Mouse (Mus musculus): ENCODE measurements around the gene Arhgef19. TPM values are rescaled to one million over a fixed set of nuclear protein-coding genes. Genes with fewer than 3 reads are reported as not detected.

Arhgef19 gene
- polyA plus RNA-seq, 1 experiment = 4.5 TPM

DNA sequence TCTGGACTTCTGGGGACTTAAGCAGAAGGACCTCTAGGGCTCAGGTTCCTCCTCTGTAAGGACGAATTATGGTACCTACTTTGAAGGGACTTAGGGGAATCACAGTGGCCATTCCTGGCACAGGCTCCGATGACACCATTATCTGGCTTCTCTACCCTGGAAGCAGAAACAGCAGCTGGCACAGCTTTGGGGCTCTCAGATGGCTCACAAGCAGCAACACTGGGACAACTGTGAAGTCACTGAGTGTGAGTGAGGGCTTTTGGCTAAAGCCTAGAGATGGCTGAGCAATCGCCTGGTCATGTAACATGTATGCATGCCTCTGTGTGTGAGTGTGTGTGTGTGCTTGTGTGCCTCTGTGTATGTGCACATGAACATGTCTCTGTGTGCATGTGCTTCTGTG lies 2.4 kb upstream of the Arhgef19 start:
- no peak for DNase-seq (ENCODE audit: low read depth)

DNA sequence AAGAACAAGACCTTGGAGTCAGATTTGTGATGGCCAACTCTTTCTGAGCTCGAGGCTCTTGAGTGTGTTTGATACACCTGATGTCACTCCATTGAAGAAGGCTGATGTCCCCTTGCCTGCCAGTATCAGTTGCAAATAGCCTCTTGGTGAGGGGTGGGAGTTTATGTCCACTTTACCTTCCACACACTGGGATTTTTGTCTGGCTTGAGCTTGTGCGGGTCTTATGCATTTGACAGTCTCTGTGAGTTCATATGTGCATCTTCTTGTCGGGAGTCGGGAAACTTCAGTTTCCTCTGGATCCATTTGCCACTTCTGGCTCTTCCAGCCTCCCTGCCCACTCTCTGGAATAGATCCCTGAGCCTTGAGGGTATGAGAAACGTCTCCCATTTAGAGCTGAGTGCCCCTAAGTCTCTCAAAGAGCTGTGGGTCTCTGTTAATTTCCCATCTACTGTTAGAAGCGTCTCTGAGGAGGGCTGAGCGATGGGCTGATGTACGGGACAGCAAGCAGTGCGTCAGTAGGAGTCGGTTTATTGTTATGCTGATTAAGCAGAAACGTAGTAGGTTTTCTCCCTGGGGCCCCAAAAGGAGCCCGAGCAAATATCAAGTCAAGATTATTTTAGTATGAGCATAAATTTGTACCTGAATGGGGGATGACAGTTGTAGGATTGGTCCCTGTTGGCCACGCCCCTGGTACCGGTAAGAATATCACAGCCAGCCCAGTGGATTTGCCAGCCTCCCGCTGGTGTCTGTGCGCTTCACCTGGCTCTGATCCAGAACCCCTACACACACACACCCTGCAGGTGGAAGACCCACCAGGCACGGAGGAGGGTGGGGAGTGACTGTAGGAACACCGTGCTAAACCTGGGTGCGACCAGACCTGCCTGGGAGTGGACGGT lies 559 bp upstream of the Arhgef19 start:
- no peak for DNase-seq (ENCODE audit: low read depth)

DNA sequence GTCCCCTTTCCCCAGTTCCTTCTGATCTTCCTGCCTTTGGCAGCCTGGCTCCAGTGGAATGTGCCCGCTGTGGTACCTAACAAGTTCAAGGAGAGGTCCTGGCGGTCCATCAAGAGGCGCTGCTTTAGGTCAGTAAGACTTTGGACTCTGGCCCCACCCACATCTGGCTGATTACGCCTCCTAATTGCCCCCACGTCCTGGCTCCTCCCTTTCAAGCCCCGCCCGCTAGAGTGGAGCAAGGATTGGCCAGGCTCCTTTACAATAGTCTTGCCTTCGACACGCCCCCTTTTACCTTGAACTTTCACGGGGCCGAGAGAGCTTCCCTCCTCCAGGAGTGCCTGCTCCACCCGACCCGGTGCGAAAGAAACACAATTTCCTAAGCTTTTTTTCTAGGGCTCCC lies 1.3 kb downstream of the Arhgef19 start:
- peak; percentile 64 for DNase-seq (ENCODE audit: low read depth)

DNA sequence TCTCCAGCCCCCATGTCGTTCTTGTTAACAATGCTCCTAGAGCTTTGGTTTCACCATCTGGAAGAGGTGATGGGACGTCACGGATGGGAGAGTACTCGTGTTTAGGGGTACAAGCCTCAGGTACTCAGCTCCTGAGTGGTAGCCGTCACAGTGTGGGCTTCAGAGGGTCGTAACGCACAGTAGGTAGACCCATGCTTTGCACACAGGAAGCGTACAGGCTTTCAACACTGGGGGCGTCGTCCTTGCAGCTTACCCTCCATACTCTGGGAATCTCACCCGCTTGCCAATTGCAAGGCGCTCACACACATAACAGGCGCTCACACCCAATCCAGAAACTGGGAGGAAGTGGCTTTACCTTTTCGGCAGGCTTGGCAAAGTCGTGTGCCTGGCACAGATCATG lies 2.6 kb downstream of the Arhgef19 start:
- no peak for DNase-seq (ENCODE audit: low read depth)

DNA sequence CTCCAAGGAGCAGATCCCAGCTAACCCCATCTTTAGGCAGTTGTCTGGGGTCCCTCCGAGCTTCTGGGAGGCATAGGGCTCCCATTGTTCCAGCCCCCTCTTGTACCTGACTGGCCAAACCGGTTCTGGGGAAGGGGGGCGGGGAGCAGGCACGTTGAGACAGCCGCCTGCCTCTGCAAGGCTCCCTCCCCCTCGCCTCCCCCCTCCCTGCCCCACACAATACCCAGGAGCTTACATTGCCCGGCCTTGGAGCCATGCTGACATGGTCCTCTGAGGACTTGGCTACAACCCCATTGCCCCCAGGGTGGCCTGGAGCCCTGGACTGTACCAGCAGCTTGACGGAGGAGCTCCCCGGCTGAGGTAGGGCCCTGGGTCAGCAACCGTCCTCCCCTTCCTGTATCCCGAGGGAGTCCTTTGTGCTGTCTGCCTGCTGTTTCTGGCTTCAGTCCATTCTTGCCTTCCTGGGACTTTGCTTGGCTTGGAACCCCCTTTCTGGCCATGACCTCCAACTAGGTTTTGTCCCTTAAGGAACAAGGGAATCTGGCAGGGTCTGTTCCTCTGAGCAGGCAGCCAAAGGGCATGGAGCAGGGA lies 3.4 kb downstream of the Arhgef19 start:
- peak; percentile 62 for DNase-seq (ENCODE audit: low read depth)

DNA sequence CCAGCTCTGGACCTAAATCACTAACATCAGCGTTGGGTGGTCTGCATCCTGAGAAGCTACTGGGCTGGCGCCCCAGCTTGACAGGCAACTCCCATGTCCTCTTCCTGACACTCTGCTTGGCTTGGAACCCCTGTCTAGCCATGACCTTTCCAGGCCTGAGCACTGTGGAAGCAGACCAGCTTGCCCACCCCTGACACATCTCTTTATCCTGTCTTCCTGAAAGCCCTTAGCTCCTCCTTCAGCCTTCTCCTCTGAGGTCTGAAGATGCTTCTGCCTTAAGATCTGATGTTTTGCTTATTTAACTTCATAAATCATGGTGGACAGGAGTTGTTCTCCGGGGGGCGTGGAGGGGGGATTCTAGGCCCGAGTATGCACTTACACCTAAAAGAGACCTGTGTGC lies 4.3 kb downstream of the Arhgef19 start:
- no peak for DNase-seq (ENCODE audit: low read depth)

DNA sequence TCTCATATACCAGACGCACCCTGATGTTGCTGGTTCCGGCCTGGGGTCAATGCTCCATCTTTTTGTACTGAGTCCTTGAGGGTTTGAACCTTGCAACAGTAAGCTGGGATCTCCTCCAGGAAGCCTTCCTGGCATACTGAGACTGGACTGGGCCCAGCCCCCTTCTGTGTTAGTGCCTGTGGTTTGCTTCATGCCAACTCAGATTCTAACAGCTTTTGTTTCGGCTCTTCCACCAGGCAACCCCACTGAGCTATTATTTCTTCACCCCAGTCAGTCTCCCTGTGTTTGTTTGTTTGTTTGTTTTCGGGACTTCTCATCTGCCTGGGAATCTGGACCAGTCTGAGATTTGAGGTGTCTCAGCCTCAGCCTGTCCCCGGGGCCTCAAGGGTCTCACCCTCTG lies 5.1 kb downstream of the Arhgef19 start:
- no peak for DNase-seq (ENCODE audit: low read depth)

DNA sequence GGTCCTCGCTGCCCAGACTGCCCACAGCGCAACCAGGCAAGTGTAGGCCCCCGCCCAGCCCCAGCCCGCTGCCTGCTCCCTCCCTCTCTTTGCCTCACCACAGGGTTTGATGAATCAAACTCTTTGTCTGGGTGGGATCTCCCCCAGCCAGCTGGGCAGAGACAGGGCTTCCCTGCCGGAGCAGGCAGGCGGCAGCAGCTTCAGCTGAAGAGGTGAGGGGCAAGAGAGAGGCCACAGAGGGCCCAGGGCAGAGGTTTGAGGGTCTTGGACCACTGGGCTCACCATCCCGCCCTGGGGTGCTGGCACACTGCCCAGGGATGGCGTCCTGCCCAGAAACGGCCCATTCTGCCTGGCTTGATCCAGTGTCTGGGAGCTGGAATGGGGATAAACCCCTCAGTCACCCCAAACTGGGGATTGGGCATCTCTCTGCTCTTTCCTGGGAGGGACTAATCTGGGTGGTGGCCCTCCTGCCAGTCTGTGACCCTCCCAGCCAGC lies 5.7 kb downstream of the Arhgef19 start:
- no peak for DNase-seq (ENCODE audit: low read depth)

DNA sequence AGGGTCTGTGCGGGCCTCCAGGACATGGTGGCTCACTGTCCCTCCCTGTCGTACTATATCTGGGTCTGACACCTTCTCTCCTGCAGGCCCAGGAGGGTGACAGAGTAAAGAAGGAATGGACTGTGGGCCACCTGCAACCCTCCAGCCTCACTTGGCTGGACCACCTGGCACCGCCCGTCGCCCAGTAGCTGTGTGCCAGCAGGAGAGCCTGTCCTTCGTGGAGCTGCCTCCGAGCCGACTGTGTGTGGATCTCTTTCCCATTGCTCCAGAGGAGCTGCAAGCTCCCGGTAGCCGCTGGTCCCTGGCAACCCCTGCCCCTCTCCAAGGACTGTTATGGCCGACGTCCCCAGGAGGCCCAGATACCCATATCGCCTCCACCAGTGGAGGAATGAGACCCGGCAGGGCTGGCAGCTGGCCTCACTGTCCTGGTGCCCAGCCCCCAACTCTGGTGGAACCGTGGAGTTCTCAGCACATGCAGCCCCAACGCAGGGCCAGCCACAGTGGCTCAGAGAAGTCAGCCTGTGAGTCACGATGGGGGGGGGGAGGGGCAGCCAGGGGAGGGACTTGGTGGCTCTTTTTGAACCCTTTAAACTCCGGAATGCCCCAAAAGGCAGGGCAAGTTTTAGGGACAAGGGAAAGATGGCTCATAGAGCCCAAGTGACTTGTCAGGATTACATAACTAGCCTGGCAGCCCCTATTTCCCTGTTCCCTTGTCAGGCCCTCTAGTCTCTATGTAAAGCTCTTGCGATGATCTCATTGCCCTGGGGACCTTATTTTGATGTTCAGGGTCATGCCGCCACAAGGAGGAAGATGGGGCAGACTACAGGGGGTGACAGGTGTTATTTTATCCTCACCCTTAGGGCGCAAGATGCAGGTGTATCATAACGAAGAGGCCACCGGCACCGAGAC lies 7.0 kb downstream of the Arhgef19 start:
- no peak for DNase-seq (ENCODE audit: low read depth)

DNA sequence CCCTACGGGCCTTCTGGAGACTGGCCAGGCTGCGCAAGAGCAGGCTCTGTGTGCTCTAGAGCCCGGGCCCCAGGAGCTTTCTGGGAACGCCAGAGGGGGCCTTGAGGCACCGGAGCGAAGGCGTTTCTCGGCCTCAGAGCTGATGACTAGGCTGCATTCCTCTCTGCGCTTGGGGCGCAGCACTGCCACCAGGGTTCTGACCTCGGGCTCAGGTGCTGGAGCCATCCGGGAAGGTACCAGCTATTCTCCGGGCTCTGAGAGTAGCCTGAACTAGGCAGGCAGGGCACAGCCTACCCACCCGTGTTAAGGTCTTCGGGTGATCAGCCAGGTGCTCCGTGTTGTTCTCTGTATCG lies 7.7 kb downstream of the Arhgef19 start:
- DNase-seq (ENCODE audit: low read depth) = no peak

DNA sequence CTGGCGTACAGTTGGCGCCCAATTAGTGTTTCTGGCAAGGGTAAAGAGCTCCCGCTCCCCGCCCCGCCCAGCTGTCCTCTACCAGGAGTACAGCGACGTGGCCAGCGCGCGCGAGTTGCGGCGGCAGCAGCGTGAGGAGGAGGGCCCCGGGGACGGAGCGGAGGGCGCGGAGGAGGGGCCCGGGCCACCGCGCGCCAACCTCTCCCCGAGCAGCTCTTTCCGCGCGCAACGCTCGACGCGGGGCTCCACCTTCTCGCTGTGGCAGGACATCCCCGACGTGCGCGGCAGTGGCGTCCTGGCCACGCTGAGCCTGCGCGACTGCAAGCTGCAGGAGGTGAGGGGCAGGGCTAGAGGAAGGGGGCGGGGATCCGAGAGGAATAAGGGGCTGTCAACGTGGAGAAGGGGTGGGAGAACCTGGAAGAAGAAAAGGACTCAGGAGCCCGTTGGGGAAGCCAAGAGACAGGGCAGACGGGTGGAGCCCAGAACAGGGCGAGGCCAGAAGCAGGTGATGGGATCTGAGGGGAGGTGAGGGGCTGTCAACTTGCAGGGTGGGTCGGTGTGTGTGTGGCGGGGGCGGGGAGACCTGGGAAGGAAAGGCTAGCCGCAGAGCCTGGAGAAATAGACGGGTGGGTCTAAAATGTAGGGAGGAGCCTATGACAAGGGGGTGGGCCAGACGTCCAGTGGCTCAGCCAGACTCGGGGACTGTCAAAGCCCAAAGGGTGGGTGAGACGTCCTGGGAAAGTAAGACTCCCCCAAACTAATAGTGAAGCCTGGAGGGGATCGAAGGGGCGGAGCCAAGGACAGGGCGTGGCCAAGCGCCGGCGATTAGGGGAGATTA lies 8.7 kb downstream of the Arhgef19 start:
- DNase-seq (ENCODE audit: low read depth) = no peak

DNA sequence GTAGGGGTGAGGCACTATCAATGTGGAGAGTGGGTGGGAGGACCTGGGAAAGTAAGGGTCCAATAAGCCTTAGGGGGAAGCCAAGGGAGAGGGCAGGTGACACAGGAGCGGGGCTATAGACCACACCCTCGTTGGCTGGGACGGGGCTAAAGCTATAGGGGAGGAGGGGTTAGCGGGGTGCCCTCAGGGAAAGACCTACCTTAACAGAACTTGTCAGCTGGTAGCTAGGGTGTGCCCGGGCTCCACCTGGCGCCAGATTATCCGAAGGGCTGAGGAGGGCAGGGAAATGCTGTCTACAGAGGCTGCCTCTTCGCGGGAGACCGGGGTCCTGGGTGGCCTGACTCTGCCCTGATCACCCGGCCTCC lies 9.3 kb downstream of the Arhgef19 start:
- no peak for DNase-seq (ENCODE audit: low read depth)

DNA sequence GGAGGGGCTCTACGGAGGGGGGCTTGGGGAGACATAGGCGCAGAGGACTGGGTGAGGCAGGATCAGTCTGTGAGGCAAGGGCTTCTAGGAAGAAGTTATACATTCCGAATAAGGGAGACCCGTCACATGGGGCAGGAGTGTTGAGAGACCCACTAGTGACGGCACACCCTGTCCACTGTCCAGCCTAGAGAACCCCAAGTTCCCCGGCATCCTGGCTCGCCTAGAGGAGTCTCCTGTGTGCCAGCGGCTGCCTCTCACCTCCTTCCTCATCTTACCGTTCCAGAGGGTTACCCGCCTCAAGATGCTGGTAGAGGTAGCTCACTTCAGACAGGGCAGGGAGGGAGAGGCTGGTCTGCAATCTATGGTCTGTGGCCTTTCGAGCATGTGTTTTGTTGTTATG lies 10.1 kb downstream of the Arhgef19 start:
- no peak for DNase-seq (ENCODE audit: low read depth)

DNA sequence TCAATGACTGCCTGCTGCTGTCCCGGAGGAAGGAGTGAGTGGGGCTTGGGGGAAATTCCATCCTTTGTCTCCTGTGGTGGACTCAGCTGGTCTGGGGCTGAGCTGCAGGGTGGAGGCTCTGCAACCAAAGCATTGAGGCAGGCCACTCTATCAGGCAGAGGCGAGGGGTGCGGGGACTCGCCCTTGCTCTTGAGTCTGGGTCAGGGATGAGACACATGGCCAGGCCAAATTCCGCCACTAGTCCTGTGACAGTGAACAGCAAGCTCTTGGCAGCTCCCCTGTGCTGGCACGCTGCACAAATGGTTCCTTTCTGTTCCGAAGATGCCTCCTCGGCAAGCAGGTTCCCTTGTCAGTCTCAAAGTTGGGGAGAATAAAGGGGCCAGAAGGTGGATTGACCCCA lies 11.8 kb downstream of the Arhgef19 start:
- no peak for DNase-seq (ENCODE audit: low read depth)

DNA sequence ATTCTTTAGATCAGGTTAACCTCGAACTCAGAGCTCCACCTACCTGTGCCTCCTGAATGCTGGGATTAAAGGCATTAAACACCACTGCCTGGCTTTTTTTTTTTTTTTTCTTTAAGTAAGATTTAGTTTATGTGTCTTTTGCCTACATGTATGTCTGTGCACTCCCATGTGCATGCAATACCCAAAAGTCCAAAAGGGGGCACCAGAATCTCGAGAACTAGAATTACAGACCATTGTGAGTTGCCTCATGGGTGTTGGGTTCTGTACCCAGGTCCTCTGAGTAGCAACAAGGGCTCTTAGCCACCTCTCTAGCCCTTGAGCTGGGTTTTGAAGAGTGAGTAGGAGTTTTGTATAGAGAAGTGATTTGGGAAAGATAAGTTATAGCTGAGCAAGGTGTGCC lies 13.3 kb downstream of the Arhgef19 start:
- no peak for DNase-seq (ENCODE audit: low read depth)

DNA sequence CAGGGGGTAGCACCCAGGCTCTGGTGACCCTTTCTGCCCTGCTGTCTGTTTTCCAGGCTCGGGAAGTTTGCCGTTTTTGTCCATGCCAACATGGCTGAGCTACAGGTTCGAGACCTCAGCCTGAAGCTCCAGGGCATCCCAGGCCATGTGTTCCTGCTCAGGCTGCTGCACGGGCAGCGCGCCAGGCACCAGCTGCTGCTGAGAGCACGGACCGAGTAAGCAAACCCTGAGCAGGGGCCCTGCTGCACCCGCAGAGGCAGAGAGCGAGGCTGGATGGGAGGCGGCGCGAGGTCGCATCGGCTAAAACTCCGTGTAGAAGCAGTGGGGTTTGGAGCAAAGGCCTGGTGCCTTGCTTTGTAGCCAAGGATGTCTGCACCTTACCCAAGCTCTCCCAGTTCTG lies 14.9 kb downstream of the Arhgef19 start:
- no peak for DNase-seq (ENCODE audit: low read depth)

DNA sequence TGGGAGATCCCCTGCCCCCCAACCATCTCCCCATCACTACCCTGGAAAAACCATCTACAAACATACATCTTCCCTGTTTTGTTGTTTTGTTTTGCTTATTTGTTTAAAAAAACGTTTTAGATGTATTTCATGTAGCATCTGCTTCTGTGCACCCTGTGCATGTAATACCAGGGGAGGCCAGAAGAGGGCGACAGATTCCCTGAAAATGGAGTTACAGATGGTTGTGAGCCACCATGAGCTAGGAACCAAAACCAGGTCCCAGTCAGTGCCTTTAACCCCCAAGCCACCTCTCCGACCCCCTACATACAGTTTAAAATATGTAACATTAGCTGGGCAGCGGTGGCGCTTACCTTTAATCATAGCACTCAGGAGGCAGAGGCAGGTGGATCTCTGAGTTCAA lies 18.1 kb downstream of the Arhgef19 start:
- DNase-seq (ENCODE audit: low read depth) = no peak

DNA sequence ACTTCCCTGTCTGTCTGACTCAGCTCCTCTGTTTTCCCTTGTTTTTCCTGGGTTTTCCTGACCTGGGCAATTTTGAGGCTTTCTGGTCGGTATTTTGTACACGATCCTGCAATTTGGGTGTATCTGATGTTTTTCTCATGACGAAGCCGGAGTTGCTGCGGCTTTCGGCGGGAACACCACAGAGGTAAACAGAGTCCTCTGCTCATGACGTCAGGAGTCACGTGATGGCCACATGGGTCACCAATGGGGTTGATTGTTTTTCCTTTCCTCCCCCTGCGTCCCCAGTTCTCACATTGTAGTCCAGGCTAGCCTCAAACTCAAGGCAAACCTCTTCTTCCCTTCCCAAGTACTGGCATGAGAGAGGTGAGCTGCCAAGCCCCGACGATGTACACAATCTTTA lies 20.1 kb downstream of the Arhgef19 start:
- DNase-seq (ENCODE audit: low read depth) = no peak

DNA sequence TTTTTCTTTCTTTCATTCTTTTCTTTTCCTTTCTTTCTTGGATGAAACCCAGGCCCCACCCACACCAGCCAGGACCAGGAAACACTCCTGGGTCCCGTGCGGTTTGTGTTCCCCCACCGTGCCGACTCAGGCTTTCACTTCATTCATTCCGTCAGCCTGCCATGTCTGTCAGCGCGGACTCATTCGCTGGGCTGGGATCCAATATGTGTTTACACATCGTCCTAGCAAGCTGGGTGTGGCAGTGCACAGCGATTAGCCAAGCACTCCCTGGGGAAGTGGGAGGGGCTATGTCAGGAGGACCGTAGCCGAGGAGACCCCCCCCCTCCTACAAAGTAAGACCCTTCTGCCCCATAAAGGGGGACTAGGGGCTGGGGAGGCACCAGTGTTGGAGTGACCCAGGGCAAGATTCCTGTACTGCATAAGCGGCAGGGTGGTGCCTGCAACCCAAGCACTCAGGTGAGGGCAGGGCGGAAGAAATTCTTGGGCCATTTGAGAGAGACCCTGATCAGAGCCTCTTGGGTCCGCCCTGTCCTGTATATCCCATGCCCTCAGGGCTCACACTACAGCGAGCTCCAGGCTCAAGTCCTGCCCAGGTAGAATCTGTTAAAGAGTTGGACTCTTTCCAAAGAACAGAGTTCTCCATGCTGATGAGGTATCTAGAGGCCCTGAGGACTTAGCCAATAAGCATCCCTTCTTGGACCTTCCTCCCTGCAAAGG lies 20.9 kb downstream of the Arhgef19 start:
- DNase-seq (ENCODE audit: low read depth) = no peak

DNA sequence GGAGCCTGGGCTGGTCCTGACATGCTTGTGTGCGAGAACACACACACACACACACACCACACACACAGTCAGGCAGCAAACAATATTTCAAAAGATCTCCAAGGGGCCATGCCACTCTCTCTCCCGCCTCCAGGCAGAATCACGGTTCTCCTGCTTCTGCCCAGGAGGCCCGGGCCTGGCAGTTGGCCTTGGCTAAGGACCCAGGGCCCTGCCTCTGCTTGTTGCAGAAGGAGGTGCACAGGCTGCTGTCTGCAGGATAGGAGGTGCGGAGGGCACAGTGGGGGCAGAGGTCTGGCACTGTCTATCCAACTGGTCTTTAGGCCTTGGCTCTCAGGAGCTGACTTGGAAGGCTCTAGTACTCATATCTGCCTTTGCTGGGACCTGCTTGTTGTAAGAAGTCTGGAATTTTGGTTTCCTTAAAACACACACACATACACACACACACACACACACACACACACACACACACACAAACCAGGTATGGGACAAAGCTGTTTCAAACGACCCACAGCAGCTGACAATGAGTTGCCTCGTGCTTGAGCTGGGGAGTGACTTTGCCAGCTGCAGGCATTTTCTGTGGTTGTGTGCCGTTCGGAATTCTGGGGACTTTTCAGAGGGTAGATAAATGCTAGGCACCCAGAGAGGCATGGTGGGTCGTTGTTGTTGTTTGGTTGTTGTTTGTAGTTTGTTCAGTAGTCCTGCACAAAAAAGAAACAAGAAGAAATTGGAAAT lies 23.8 kb downstream of the Arhgef19 start:
- no peak for DNase-seq (ENCODE audit: low read depth)

Measured in gonadal fat pad, adult 2 months (tissue).